Mouse (Mus musculus) gastrocnemius, postnatal 25 days (tissue): ENCODE results near the gene Lamb1. TPM values are rescaled to one million over a fixed set of nuclear protein-coding genes. Genes with fewer than 3 reads are reported as not detected.

Experiments
- DNase-seq: peaks from one replicate; pipeline ENCODE4 v3.0.0; 2022
- total RNA-seq, 2 experiments: library from RNA; stranded (reverse); gene quantifications; 1 replicate in 1 of 2; 2 replicates in 1 of 2; pipeline ENCODE4 v1.2.3; 2021

The Lamb1 gene
- total RNA-seq, 2 experiments from 2014 or later: 31.7 to 32.2 TPM

DNA sequence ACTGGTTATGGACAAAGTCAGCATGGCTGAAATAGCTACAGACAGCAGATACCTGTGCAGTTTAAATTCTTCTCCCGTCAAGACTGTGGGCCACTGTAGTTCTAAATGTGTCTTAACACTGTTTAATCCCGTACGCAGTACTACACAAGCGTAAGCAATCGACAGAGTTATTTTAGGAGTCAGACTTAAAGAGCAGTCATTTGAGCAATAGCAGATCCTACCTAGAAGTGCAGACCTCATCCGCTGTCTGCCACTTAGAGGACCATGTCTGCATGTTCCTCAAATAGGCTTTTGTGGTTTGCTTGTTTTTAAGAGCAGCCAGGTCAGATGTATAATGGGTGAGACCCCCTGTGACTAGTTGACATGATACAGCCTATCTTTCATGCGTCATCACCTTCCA, 49.3 kb downstream of the Lamb1 start:
- no peak for DNase-seq

DNA sequence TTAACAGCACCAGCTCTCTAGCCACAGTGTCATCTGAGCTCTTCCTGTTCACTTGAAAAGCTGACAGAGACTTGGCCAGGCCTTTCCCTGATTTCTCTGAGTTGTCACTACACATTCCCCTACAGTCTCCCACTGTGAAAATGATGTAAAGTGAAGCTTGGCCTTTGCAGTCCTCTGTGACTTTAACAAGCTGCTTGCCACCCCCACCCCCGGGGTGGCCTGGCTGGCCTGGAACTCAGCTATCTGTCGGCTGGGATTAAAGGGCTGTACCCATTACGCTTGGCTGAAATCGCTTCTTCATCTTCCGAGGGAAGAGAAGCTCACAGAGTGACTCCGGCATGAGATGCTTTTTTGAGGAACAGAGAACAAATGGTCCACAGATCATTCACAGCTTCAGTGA, 50.9 kb downstream of the Lamb1 start:
- DNase-seq: no peak

DNA sequence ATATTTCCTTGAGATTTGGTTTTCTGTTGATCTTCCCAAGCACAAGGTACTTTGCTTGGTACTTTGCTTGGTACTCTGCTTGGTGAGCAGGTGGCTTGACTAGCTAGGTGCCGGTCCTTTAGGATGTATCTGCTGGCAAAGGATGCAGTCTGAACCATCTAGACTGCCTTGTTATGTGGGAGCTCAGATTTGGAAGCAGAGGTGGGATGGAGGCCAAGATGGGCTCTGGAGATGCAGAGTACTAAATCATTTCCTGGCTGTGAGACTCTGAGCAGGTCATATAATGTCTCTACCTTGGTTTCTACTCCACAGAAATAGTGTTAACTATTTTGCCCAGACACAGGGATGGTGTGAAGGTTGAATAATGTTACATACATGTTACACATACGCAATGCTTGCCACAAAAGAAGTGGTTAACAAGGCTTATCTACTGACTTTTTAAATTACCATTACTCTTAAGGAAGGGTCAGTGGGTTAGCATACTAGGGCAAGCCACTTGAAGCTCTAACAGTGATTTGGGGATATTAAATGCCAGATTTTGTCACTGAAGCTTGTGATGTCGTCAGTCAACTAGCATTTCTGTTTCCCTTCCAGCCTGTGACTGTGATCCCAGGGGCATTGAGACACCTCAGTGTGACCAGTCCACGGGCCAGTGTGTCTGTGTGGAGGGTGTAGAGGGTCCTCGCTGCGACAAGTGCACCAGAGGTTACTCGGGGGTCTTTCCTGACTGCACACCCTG, 52.8 kb downstream of the Lamb1 start:
- no peak for DNase-seq

DNA sequence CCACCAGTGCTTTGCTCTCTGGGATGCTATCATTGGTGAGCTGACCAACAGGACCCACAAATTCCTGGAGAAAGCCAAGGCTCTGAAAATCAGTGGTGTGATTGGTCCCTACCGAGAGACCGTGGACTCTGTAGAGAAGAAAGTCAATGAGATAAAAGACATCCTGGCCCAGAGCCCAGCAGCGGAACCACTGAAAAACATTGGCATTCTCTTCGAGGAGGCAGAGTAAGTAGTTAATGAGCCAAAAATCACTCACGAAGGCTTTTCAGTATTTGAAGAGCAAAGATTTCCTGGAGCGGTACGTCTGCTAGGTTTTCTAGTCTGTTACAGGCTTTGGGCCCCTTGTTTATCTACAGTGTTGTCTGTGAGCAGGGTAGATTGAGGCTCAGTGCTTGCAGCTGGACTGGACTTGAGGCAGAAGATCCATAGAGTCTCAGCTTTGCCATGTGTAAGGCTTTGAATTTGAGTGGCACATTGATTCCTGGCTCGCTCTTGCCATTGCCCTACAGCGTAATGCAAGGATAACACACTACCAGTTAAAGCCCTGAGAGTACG, 53.5 kb downstream of the Lamb1 start:
- DNase-seq: no peak

DNA sequence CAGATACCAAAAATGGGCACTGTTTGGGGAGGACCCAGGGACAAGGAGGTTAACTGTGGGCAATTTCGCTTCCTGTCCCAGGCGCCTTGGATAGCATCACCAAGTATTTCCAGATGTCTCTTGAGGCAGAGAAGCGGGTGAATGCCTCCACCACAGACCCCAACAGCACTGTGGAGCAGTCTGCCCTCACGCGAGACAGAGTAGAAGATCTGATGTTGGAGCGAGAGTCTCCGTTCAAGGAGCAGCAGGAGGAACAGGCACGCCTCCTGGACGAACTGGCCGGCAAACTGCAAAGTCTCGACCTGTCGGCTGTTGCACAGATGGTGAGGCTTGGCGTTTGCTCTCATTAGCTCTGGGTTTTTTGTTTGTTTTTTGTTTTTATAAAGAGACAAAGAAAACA, 55.8 kb downstream of the Lamb1 start:
- DNase-seq: no peak

DNA sequence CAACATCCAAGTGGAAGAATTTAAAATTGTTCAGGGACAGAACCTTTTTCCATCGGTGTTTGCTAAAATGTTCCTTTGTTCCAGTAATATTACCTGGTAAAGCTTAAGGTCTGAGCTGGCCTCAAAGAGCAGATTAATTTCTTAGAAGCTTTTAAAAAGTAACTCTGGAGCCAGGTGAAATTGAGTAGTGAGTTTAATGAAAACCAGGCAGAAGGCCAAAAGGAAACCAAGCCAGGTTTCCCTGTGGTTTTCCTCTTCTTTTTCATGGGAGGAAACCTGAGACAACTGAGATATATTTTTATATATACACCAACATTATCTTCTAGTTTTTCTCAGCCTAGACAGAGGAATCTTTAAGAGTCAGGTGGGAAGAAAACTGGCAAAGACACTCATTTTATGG, 56.5 kb downstream of the Lamb1 start:
- DNase-seq: no peak

DNA sequence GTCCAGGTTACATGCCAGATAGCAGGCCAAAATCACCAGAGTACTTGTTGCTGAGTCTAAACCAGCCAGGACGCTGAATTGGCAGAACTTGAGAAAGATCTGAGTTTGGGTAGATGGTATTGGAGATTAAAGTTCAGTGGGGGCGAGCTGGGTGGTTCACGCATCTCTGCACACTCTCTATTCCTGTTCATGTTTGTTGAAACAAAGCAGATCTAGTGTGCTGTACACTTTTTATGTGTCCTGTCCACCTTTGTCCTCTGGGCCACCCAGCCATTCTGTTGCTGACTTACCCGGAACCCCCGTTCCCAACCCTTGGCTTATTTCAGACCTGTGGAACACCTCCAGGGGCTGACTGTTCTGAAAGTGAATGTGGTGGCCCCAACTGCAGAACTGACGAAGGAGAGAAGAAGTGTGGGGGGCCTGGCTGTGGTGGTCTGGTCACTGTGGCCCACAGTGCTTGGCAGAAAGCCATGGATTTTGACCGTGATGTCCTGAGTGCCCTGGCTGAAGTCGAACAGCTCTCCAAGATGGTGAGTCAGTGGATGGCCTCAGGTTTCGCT, 58.2 kb downstream of the Lamb1 start:
- DNase-seq: no peak

DNA sequence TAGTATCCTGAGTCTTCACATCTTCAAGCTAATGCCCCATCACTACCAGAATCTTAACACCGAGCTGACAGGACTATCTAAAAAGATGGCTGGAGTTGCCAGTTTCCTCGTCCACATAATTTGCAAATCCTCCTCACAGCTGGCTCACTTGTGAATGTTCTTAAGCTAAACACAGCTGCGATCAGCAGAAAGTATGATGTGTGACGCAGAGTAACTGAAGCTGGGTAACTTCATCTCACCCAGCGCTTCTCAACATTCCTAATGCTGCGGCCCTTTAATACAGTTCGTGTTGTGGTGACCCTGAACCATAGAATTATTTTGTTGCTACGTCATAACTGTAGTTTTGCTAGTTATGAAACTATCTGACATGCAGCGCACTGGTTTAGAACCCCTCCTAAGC, 62.1 kb downstream of the Lamb1 start:
- no peak for DNase-seq

DNA sequence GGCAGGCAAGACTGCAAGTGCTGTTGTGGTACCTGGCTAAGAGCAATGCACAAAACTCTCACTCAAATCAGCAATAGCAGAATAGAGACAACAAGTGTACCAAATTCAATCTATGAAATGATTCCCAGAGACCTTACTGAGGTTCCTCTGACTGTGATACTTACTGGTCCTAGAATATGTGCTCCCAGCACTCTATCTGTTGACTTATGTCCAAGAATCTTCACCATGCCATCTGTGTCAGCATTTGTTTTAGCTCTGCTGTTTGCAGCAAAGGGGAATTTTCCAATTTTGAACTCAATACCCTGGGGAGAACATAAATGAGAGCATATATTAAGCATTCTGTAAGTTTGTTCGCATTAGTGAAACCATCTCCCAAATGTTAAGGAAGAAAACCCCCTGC, 68.2 kb downstream of the Lamb1 start:
- DNase-seq: no peak

DNA sequence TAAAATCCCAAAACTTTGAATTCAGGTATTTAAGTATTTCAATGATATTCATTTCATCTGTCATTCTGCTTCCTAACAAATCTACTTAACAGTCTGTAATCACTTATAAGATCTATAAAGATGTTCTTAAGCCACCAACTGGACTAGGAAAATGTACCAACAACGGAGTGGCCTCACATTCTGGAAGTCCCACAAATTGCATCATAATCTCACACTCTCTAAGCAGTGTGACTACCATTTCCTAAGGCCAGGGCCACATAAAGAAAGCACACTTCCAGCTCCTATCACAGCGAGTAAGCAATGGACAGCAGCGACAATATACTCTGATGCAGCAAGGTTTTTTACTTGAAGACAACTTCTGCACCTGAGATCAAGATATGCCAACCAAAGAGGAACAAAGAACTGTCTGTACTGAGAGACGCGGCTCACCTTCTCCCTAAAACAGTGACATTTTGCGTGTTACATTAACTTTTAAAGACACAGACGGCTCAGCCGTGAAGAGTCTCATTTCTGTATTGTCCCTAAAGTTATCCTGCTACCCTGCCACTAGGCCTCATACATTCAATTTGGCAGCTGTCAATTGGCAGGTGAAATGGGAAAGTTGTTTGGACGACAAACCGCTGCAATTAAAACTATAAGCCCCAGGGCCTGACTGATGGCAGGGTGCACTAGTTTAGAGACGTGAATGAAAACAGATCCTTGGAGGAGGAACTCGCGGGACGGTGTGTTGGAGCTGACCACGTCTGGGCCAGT, 85.3 kb downstream of the Lamb1 start:
- no peak for DNase-seq

DNA sequence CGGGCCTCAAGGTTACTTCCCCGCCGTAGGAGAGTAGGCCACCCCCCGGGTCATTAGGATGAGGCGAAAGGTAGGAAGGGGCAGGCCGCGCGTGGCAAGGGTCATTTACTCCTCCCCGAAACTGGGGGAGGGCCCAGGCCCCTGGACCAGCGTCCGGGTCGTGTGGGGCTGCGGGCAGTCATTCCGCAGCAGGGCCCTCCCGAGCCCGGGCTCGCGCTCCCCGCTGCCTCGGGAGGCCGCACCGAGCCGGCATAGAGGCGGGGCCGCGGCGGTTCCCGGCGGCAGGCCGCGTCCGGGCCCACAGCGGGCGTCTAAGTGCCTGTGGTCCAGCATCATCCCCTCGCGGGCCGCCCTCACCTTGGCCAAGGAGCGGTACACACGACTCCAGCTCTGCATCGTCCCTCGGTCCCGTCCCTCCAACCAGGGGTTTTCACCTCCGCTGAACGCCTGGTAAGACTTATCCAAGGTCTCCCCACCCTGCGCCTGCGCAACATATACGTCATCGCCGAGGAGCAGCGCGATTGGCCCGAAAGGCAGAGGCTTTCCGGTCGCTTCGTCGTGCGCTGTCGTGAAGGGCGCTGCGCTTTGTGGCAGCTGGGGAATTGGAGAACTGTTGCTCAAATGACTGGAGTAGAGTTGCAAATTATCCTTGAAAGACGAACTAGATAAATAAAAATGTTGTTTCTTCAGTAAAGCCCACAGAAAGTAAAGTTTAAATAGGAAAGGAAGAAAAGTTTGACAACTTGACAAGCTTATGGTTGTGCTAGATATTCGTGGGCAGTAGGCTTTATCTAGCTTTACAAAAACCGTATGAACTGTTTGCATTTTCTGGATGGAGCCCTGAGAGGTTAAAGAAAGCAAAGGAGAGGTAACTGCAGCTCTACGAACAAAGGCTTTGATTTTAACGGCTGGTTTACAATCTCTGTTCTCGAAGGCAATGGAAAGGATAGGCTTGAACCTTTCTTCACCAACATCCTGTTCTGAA, 86.2 kb downstream of the Lamb1 start, which contains the start of gene Dld:
Gene Dld, minus strand, starts transcription at position 510 of the 985 bp plus-strand sequence.
- peak; percentile 94 for DNase-seq

DNA sequence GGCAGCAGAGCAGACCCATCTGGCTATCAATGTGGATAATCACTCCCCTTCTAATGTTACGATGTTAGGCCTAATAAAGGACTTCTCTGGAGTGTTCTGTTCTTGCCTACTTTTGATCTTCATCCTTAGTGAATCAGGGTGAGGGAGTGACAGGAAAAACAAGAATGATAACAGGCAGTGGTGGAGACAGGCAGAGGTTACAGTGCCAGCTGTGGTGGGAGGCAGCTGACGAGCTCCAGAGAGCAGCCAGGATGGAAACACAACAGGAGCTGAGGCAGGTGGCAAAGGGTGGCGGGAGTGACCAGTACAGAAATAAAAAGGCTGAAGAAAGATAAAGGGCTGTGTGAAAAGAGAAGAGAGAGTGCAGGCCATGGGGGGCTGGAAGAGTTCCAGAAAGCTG, 101.4 kb downstream of the Lamb1 start:
- no peak for DNase-seq

DNA sequence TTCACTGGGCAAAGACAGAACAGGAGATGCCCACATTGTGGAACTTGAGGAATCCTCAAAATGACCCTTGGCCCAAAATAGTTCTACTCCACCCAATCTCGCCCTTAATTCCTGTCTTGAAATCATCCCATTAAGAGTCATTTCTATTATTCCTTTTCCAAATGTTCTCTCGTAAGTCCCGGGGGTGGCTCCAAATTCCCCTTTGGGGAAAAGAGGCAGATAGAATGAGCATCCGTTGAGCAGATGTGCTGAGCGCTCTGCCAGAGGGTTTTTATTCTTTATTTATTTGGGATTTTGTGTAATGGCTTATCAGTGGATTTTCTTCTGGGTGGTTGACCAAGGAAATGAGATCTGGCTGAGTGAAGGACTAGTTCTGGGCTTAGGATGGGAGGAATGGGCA, 102.7 kb downstream of the Lamb1 start:
- peak; percentile 45 for DNase-seq

DNA sequence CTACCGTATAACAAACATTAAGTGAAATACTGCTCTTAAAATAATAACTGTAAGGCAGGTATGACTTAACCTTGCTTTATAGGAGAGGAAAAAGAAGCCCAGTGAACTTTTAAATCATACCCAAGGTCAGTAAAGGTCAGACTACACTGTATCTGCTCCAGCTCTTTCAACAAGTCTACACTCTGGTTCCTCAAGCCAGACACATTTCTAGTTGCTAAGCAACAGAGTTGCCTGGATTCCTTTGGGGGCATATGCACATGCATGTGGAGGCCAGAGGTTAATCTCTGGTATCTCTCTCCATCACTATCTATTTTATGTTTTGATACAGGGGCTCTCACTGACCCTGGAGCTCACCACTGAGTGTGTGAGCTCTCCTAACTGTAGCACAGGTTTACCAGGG, 104.1 kb downstream of the Lamb1 start:
- DNase-seq: no peak

DNA sequence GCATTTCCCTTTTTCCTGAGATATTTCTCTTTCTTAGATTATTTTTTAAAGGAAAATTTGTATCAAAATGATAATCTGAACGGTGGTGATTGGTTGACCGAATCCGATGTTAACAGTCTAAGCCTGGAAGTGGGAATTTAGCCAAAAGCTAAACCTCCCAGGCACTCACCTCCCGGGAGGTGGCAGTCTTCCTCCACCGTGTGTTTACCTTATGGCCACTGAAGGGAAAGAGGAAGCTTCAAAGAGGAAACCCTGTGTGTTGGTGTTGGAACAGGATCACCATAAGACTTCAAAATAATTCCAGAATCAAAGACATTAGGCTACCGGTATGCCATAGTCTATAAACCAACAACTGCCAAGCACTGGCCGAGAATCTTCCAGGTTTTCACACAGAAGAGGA, 104.6 kb downstream of the Lamb1 start:
- no peak for DNase-seq

DNA sequence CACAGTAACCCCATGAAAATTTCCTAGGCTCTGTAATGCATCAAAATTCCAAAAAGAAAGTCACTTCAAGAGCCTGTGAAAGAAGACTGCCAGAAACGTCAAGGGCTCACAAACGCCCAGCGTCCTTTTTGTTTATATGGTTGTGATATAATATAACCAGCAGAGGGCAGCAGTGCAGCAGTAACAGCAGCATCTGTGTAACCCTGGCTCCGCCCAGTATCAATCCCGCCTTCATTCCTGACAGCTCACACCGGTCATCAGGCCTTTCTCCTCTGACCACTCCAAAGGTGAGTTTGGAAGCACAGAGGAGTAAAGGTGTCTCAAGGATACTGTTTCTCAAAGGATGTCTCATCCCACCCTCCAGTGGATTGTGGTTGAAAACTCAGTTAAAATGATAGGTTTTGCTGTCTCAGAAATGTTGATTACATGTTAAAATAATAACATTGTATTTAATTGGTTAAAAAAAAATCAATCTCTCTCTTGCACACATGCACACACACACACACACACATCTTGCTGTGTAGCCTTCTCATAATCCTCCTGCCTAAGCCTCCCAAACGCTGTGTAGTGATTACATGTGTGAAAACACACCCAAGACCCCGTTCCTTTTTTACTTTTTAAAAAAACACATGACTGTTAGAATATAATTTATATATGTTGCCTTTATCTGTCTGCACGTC, 109.7 kb downstream of the Lamb1 start:
- DNase-seq: peak; percentile 32

DNA sequence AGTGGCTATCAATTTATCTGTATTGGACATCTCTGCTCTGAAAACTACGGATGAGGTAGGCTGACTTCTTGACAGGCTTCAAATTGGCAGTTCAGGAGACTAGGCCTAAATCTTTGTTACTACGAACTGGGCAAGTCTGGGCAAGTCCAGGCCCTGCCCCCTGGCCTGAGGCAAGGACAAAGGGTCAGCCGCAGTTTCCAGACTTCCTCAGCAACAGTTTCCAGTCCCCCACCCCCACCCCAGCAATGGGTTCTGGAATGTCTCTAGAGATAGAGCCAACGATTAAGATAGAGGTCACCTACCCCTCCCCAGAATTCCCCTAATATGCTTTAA, 110.2 kb downstream of the Lamb1 start:
- no peak for DNase-seq

DNA sequence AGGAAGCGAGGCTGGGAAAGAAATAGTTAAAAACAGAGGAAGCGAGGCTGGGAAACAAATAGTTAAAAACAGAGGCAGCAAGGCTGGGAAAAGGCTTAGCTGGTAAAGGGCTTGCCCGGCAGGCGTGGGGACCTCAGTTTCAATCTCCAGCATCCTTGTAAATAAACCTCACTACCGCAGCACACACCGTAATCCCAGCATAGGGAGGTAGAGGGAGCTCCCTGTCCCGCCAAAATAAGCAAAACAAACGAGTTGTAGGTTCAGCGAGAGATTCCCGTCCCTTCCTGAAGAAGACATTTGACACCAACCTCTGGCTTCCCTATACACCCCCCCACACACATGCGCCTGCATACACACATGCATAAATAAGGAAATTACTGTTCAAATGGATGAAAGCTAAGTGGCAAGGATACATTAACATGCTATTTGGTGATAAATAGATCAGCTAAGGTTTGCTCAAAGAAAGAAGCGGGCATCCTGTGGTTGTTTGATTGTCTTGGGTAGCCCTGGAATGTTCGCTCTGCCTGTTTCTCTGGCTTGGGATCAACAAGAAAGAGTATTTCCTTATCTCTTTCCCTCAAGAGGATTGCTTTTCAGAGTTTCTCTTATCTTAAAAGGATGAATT, 111.4 kb downstream of the Lamb1 start:
- no peak for DNase-seq

DNA sequence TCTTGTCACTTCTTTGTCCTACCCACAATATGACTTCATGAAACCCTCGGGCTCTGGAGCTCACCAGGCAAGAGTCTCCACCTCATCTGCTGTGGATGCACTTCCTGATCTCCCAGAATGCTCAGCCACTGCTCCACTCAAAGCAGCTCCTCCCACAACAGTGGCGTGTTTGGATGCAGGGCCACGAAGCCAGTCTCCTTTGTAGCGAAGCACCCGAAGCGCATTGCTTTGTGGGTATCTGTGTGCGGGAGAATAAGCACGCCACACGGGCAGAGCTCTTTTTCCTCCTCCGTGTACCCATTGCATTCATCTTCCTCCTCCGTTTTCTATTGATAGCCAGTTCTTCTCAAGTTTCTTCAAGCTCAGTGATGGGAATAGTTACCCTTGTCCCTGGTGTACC, 112.2 kb downstream of the Lamb1 start:
- DNase-seq: no peak
